Mouse (Mus musculus): Measurements from ENCODE around the gene Vil1. TPM values are rescaled to one million over a fixed set of nuclear protein-coding genes. Genes with fewer than 3 reads are reported as not detected.

The Vil1 gene
- polyA plus RNA-seq (2015; fragmentation: Nextera tagmentation; extraction: Ambion mirVana) = 0.15 and 0.20 TPM in 2 replicates

DNA sequence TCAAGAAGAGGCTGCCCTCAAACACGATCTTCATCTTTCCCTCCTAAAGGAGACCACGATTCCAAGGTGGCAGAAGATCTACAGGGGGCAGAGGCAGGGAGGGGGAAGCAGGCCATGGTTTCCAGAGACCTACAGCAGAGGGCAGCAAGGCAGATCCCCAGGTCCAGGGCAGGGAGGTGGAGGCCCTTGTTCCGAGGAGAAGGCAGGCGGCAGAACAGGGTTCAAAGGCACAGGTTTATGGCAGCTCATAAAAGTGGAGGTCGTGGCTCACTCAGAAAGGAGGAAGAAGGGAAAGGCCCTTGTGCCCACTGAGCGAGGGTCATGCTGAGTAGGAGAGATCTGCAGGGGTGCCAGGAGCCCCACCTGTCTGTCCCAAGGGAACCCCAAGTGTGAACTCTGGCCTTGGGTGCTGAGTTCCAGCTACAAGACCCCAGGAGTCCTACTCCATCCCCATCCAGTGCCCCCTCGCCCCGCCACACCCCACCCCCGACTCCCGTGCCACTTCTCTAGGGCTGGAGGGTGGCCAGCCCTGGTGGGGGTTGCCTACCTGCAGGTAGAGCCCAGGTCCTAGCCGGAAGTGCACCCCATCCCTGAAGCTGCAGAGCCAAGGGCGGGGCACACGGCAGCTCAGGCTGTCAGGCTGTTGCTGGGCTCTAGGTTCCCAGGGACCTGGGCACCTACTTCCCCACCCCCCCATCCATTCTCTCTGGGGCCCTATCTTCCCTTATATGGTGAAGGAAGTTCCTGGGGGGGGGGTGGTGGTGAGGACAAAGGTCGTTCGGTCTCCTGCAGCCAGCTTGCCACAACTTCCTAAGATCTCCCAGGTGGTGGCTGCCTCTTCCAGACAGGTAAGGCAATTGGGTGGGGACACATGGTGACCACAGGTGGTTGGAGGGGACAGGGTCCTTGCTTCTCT lies at the start of gene Vil1:
Gene Vil1, plus strand, starts transcription at position 788 of the 916 bp plus-strand sequence.
- WGBS = 36% methylated on average over 15 of the region's 15 CpGs
- no peak within 1 kb of the TSS for H3K4me3 ChIP-seq
- no peak for ATAC-seq (ENCODE audit: insufficient number of reproducible peaks, low FRiP score, low TSS enrichment, low read depth)
- no peak within 1 kb of the TSS for H3K27ac ChIP-seq
- no peaks in the 10 kb centered on the region for H3K36me3 ChIP-seq
- no peaks in the 10 kb centered on the region for H3K27me3 ChIP-seq
- peaks cover 4% of the 10 kb centered on the region; the same call in 1 of the 2 replicates for H3K4me1 ChIP-seq
- no peak within 1 kb of the TSS for H3K9ac ChIP-seq
- no peak within 1 kb of the TSS for H3K4me2 ChIP-seq
- no peaks in the 10 kb centered on the region for H3K9me3 ChIP-seq

DNA sequence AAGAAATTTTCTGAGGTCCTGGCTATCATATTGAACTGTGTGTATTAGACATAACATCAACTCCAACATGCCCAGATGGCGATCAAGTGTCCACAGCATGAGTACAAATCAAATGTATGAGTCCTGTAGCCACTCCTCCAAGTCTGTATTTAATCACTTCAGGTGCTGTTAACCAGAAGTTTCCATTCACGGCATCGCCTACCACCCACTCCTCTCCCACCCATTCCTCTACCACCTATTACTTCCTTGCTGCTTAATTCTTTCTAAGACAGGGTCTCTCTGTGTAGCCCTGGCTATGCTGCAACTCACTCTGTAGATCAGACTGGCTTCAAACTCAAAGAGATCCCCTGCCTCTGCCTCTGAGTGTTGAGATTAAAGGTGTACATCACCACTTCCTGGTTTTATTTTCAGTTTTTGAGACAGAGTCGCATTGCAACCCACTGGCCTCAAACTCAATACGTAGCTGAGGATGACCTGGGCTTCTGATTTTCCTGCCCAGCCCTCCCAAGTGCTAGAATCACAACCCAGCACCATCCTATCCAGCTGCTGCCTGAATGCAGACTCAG lies 49.1 kb upstream of the Vil1 start:
- 67% methylated on average over 5 of the region's 5 CpGs for WGBS
- Histone ChIP-seq H3K4me2 (no peak overlapping the region), H3K4me1 (peaks cover 16% of the 10 kb centered on the region), H3K27me3 (no peaks in the 10 kb centered on the region), H3K27ac (no peak overlapping the region), H3K9ac (no peak overlapping the region), H3K36me3 (no peaks in the 10 kb centered on the region), H3K4me3 (no peak overlapping the region), H3K9me3 (no peaks in the 10 kb centered on the region)
- no peak for ATAC-seq (ENCODE audit: insufficient number of reproducible peaks, low FRiP score, low TSS enrichment, low read depth)

DNA sequence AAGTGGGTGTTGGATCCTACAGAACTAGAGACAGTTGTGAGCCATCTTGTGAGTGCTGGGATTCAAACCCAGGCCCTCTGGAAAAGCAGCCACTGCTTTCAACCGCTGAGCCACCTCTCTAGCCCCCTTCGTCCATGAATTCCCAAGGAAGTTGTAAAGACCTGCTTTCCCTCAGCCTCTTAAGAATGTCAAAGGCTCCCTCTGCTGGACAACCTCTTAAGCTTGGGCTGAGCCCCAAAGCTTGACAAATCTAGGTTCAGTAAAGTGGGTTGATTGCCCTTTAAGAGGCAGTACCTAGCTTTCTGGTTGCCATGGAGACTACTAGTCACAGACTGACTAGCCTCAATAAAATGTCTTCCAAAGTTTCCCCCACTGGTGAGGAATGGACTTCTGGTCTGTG lies 47.4 kb upstream of the Vil1 start, which contains the start of gene Catip:
Gene Catip, plus strand, starts transcription at position 297 of the 400 bp plus-strand sequence.
- Histone ChIP-seq H3K27ac (peak within 1 kb of the TSS; percentile 38; the same call in 1 of the 2 replicates), H3K4me2 (no peak within 1 kb of the TSS), H3K9me3 (no peaks in the 10 kb centered on the region), H3K4me1 (peaks cover 16% of the 10 kb centered on the region), H3K36me3 (no peaks in the 10 kb centered on the region), H3K27me3 (no peaks in the 10 kb centered on the region), H3K9ac (0 out of 2 replicates have a peak within 1 kb of the TSS, but pooled peaks have one; percentile 1), H3K4me3 (0 out of 2 replicates have a peak within 1 kb of the TSS, but pooled peaks have one; percentile 4)
- WGBS = 0% methylated on average over 2 of the region's 2 CpGs
- ATAC-seq (ENCODE audit: insufficient number of reproducible peaks, low FRiP score, low TSS enrichment, low read depth) = peak; percentile 75

DNA sequence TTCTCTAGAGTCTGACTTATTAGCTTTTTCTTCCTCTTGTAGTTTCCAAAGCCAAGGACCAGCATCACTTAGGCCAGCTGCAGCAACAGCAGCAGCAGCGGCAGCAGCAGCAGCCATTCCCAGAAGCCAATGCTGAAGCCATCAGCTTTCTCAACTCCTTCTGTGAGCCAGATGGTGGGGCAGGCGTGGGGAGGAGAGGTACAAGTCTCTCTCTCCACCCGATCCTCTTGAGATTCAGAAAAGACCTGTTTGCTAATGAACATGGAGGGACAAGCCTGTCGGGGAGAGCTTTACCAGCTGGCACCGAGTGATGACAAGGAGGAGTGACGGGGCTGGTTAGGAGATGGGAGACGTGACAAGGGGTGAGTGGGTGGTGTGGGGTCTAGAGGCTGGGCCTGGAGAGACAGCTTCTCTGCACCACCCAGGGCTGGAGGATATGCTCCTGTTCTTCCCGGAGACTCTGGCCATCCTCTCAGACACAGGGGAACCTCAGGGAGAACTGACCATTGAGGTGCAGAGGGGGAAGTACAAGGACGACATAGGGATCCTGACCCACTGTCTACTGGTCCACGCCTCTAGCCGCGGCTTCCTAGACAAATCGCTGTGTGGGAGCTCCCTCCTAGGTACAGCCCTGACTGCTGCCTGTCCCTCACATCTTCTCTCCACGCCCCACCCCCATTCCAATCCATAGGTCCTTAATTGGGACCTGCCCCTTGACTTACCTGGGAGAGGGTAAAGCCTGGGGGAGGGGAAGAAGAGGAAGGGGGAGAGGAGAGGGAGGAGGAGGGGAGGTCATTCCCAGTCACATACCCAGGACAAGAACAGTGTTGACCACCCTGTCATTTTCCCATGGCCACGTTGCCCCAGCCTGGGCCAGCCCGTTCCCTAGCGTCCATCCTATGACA lies 46.6 kb upstream of the Vil1 start:
- peak overlapping the region; percentile 38; the same call in 1 of the 2 replicates for H3K27ac ChIP-seq
- H3K9ac ChIP-seq = 0 out of 2 replicates have a peak overlapping the region, but pooled peaks have one; percentile 1
- peaks cover 16% of the 10 kb centered on the region for H3K4me1 ChIP-seq
- H3K36me3 ChIP-seq = no peaks in the 10 kb centered on the region
- 0 out of 2 replicates have a peak overlapping the region, but pooled peaks have one; percentile 4 for H3K4me3 ChIP-seq
- 0 out of 2 replicates have a peak, but pooled peaks have one; percentile 18 for ATAC-seq (ENCODE audit: insufficient number of reproducible peaks, low FRiP score, low TSS enrichment, low read depth)
- no peaks in the 10 kb centered on the region for H3K9me3 ChIP-seq
- H3K4me2 ChIP-seq = no peak overlapping the region
- no peaks in the 10 kb centered on the region for H3K27me3 ChIP-seq
- 52% methylated on average over 16 of the region's 17 CpGs for WGBS

DNA sequence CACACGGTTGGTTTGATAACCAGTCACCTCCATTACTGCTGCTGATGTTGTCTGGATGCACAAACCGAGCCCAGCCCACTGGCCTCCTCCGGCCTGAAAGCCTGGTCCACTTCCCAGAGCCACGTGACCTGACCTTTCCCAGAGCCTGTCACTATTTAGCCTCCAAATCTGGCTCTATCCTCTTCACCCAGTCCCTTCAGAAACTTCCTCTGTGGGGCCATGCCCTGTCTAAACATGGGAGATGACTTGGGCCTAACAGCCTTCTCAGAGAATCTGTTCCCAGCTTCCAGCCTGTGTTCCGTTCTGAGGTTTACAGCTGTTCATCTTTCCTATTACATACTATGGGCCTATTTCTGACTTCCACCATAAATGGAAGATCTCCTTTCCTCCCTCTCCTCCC lies 45.7 kb upstream of the Vil1 start:
- H3K4me2 ChIP-seq = no peak overlapping the region
- no peak overlapping the region for H3K4me3 ChIP-seq
- 0 out of 2 replicates have a peak overlapping the region, but pooled peaks have one; percentile 4 for H3K27ac ChIP-seq
- H3K4me1 ChIP-seq = peaks cover 22% of the 10 kb centered on the region
- 55% methylated on average over 5 of the region's 5 CpGs for WGBS
- no peaks in the 10 kb centered on the region for H3K36me3 ChIP-seq
- H3K9me3 ChIP-seq = no peaks in the 10 kb centered on the region
- no peaks in the 10 kb centered on the region for H3K27me3 ChIP-seq
- no peak for ATAC-seq (ENCODE audit: insufficient number of reproducible peaks, low FRiP score, low TSS enrichment, low read depth)
- H3K9ac ChIP-seq = 0 out of 2 replicates have a peak overlapping the region, but pooled peaks have one; percentile 1

DNA sequence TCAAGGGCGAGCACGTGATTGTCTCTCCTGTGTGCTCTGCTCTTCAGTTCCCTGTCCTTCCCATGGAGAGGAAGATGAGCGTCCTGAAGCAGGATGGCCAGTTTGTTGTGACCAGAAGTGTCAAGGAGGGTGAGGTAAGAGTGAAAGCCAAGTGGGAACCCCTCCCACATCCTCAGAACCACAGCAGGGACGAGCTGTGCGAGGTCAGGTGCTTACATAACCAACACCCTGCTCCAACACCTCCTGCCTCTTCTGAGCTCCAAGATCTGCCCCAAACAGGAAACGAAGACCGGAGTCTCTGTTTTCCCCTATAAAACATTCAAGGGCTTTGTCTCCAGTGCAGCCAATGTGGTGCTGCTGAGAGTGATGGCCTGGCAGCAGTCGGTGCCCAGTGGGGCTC lies 44.9 kb upstream of the Vil1 start:
- no peaks in the 10 kb centered on the region for H3K27me3 ChIP-seq
- WGBS = 64% methylated on average over 8 of the region's 8 CpGs
- H3K4me3 ChIP-seq = no peak overlapping the region
- H3K4me1 ChIP-seq = peaks cover 22% of the 10 kb centered on the region
- H3K4me2 ChIP-seq = no peak overlapping the region
- no peak for ATAC-seq (ENCODE audit: insufficient number of reproducible peaks, low FRiP score, low TSS enrichment, low read depth)
- no peak overlapping the region for H3K9ac ChIP-seq
- no peak overlapping the region for H3K27ac ChIP-seq
- no peaks in the 10 kb centered on the region for H3K36me3 ChIP-seq
- H3K9me3 ChIP-seq = no peaks in the 10 kb centered on the region

DNA sequence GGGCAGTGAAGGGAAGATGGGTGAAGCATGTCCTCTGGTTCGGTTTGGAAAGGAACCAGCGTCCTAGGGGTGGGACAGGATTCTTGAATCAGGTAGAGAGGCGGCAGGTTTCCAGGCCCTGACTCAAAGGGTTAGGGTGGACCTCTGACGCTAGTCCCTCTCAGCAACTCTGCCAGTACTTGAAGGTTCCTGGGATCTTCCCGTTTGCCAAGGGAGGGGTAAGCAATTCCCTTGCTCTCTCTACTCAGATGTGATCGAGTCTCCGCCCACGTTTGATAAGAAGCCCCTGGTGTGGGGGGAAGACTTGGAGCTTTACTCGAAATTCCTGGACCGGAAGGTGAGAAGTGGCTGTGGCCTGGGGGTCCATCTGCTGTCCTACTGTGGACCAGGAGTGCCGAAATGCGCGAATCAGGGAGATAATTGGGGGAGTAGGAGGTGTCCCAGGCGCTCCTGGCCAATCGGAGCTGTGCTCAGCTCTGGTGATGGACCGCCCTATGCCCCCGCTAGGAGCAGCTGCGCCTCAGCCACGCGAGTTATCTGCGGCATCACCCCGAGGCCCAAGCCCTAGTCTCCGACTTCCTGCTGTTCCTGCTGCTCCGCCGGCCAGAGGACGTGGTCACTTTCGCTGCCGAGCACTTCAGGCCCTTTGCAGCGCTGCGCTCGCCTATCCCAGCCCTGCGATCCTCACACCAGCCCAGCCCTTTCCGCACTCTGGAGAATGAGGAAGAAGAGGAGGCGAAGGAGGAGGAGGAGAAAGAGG lies 41.1 kb upstream of the Vil1 start:
- WGBS = 15% methylated on average over 34 of the region's 34 CpGs
- Histone ChIP-seq H3K9ac (no peak overlapping the region), H3K4me1 (peaks cover 10% of the 10 kb centered on the region), H3K27ac (no peak overlapping the region), H3K4me3 (peak overlapping the region; percentile 35), H3K36me3 (no peaks in the 10 kb centered on the region), H3K9me3 (no peaks in the 10 kb centered on the region), H3K4me2 (peak overlapping the region; percentile 74), H3K27me3 (no peaks in the 10 kb centered on the region)
- peak; percentile 74; the same call in 1 of the 2 replicates for ATAC-seq (ENCODE audit: insufficient number of reproducible peaks, low FRiP score, low TSS enrichment, low read depth)

DNA sequence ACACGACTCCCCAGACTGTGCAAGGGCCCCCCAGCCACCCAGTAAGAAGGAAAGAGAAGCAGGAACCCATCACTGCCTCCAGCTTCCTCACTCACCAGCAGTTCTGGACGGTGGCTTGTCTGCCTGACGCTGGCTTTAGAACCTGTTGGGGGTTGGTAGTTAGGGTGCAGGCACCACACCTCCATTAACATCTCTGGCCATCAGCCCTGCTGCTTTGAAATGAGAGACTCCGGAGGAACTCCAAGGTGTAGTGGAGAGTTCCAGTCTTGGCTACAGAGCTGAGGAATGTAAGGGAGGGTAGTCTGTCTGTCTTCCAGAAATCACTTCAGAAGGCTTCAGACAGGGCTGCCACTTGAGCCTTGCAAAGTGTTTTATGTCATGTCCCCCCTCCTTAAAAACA lies 39.1 kb upstream of the Vil1 start:
- no peaks in the 10 kb centered on the region for H3K9me3 ChIP-seq
- peaks cover 9% of the 10 kb centered on the region for H3K4me1 ChIP-seq
- H3K9ac ChIP-seq = no peak overlapping the region
- 33% methylated on average over 4 of the region's 4 CpGs for WGBS
- ATAC-seq (ENCODE audit: insufficient number of reproducible peaks, low FRiP score, low TSS enrichment, low read depth) = no peak
- no peak overlapping the region for H3K4me3 ChIP-seq
- no peak overlapping the region for H3K4me2 ChIP-seq
- H3K27ac ChIP-seq = no peak overlapping the region
- H3K27me3 ChIP-seq = no peaks in the 10 kb centered on the region
- no peaks in the 10 kb centered on the region for H3K36me3 ChIP-seq

DNA sequence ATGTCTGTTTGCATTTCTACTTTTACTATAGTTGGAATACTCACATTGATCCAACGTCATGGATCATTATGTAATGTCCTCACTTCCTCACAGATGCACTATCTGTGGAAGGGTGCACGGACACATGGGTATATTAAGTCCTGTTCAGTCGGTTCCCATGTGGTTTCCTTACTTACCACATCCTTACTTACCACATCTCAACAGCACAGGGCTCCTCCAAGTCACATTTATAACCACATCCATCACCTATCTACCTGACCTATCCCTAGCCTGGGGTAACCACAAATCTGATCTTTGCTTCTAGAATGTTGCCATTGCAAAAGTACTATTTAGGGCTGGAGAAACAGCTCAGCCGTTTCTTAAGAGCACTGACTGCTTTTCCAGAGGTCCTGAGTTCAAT lies 35.8 kb upstream of the Vil1 start:
- H3K9me3 ChIP-seq = no peaks in the 10 kb centered on the region
- H3K9ac ChIP-seq = no peak overlapping the region
- peaks cover 13% of the 10 kb centered on the region for H3K4me1 ChIP-seq
- H3K4me2 ChIP-seq = no peak overlapping the region
- H3K27ac ChIP-seq = no peak overlapping the region
- WGBS = 62% methylated on average over 4 of the region's 4 CpGs
- ATAC-seq (ENCODE audit: insufficient number of reproducible peaks, low FRiP score, low TSS enrichment, low read depth) = no peak
- no peak overlapping the region for H3K4me3 ChIP-seq
- H3K27me3 ChIP-seq = no peaks in the 10 kb centered on the region
- no peaks in the 10 kb centered on the region for H3K36me3 ChIP-seq

DNA sequence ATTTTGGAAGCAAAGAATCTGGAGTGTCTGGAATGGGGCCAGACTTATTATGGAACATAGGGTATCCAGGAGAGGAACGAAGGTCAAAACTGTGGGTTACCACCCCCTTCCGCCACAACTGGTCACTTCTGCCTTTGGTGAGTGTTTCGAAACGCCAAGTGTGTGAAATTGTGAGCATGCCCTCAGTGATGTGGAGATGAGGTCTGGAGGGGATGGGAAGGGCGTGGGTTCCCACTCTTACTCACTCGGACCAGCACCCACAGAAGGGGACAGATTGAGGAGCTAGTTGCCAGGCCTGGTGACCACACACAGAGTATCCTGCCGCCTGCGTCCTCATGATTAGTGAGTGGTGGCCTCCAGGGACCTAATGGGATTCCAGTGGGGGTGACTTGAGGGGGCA lies 34.2 kb upstream of the Vil1 start, which contains the start of gene Slc11a1:
Gene Slc11a1, plus strand, starts transcription at position 216 of the 400 bp plus-strand sequence.
- Histone ChIP-seq H3K27me3 (no peaks in the 10 kb centered on the region), H3K4me1 (peaks cover 12% of the 10 kb centered on the region; the same call in 1 of the 2 replicates), H3K4me2 (no peak within 1 kb of the TSS), H3K9me3 (no peaks in the 10 kb centered on the region), H3K36me3 (no peaks in the 10 kb centered on the region), H3K27ac (no peak within 1 kb of the TSS), H3K4me3 (no peak within 1 kb of the TSS), H3K9ac (no peak within 1 kb of the TSS)
- ATAC-seq (ENCODE audit: insufficient number of reproducible peaks, low FRiP score, low TSS enrichment, low read depth) = no peak
- 62% methylated on average over 8 of the region's 8 CpGs for WGBS
